Mouse (Mus musculus): ENCODE results near the gene Tmem120a.

- TF ChIP-seq ZC3H11A (IDR thresholded peaks at IDR 0.05; ENCODE audit: borderline replicate concordance, low read depth, low read length) (no peak), CHD2 (IDR thresholded peaks at IDR 0.05; ENCODE audit: low read depth, low read length) (no peak), MAFK (IDR thresholded peaks at IDR 0.05; ENCODE audit: insufficient read depth, low read depth, low read length) (no peak), ZNF384 (IDR thresholded peaks at IDR 0.05; ENCODE audit: low read depth, low read length) (no peak), HCFC1 (IDR thresholded peaks at IDR 0.05; ENCODE audit: borderline replicate concordance, insufficient read depth, low read length) (no peak)
These were observed 53.8 kb downstream of the Tmem120a start for GRCm38 (mm10) chr5:135690401-135690800.

All from ES-E14 (cell line).